Mouse (Mus musculus): Measurements from ENCODE around the gene Rbm20. TPM values are rescaled to one million over a fixed set of nuclear protein-coding genes. Genes with fewer than 3 reads are reported as not detected.

Gene Rbm20
- polyA plus RNA-seq, 1 experiment: not detected

GRCm38 (mm10) chr19:53722186-53722585 is 45.1 kb downstream of the Rbm20 start:
- WGBS: 71% methylated on average over 5 of the region's 5 CpGs
- no peak overlapping the region for H3K27ac ChIP-seq (ENCODE audit: insufficient read depth, low read depth, low read length)
- TF ChIP-seq POLR2A (IDR thresholded peaks at IDR 0.05; ENCODE audit: insufficient read depth, low read depth, low read length) (no peak), CTCF (IDR thresholded peaks at IDR 0.05; ENCODE audit: insufficient read depth, low read depth, low read length) (no peak)
- H3K4me3 ChIP-seq (ENCODE audit: insufficient read depth, low read depth, low read length): no peak overlapping the region
- no peaks in the 10 kb centered on the region for H3K4me1 ChIP-seq (ENCODE audit: control insufficient read depth, insufficient read depth, low read length)

GRCm38 (mm10) chr19:53724053-53724452 is 46.9 kb downstream of the Rbm20 start:
- Histone ChIP-seq H3K27ac (ENCODE audit: insufficient read depth, low read depth, low read length) (no peak overlapping the region), H3K4me3 (ENCODE audit: insufficient read depth, low read depth, low read length) (no peak overlapping the region), H3K4me1 (ENCODE audit: control insufficient read depth, insufficient read depth, low read length) (no peaks in the 10 kb centered on the region)
- TF ChIP-seq POLR2A (IDR thresholded peaks at IDR 0.05; ENCODE audit: insufficient read depth, low read depth, low read length): no peak
- no peak for TF ChIP-seq CTCF (IDR thresholded peaks at IDR 0.05; ENCODE audit: insufficient read depth, low read depth, low read length)
- 93% methylated on average over 5 of the region's 5 CpGs for WGBS

GRCm38 (mm10) chr19:53726340-53726739 is 49.2 kb downstream of the Rbm20 start:
- Histone ChIP-seq H3K4me3 (ENCODE audit: insufficient read depth, low read depth, low read length) (no peak overlapping the region), H3K4me1 (ENCODE audit: control insufficient read depth, insufficient read depth, low read length) (no peaks in the 10 kb centered on the region), H3K27ac (ENCODE audit: insufficient read depth, low read depth, low read length) (no peak overlapping the region)
- TF ChIP-seq POLR2A (IDR thresholded peaks at IDR 0.05; ENCODE audit: insufficient read depth, low read depth, low read length): no peak
- TF ChIP-seq CTCF (IDR thresholded peaks at IDR 0.05; ENCODE audit: insufficient read depth, low read depth, low read length): no peak
- WGBS: 37% methylated on average over 12 of the region's 12 CpGs

GRCm38 (mm10) chr19:53726755-53727154 is 49.6 kb downstream of the Rbm20 start:
- no peak overlapping the region for H3K4me3 ChIP-seq (ENCODE audit: insufficient read depth, low read depth, low read length)
- H3K27ac ChIP-seq (ENCODE audit: insufficient read depth, low read depth, low read length): no peak overlapping the region
- TF ChIP-seq CTCF (IDR thresholded peaks at IDR 0.05; ENCODE audit: insufficient read depth, low read depth, low read length) (no peak), POLR2A (IDR thresholded peaks at IDR 0.05; ENCODE audit: insufficient read depth, low read depth, low read length) (no peak)
- no peaks in the 10 kb centered on the region for H3K4me1 ChIP-seq (ENCODE audit: control insufficient read depth, insufficient read depth, low read length)
- 78% methylated on average over 11 of the region's 11 CpGs for WGBS

- TF ChIP-seq CTCF (IDR thresholded peaks at IDR 0.05; ENCODE audit: insufficient read depth, low read depth, low read length) (no peak), POLR2A (IDR thresholded peaks at IDR 0.05; ENCODE audit: insufficient read depth, low read depth, low read length) (no peak)
- H3K27ac ChIP-seq (ENCODE audit: insufficient read depth, low read depth, low read length): no peak overlapping the region
- H3K4me1 ChIP-seq (ENCODE audit: control insufficient read depth, insufficient read depth, low read length): no peaks in the 10 kb centered on the region
- H3K4me3 ChIP-seq (ENCODE audit: insufficient read depth, low read depth, low read length): no peak overlapping the region
- WGBS: 80% methylated on average over 4 of the region's 4 CpGs
Measured at GRCm38 (mm10) chr19:53727277-53727676, 50.2 kb downstream of the Rbm20 start.

- H3K4me1 ChIP-seq (ENCODE audit: control insufficient read depth, insufficient read depth, low read length): no peaks in the 10 kb centered on the region
- TF ChIP-seq POLR2A (IDR thresholded peaks at IDR 0.05; ENCODE audit: insufficient read depth, low read depth, low read length) (no peak), CTCF (IDR thresholded peaks at IDR 0.05; ENCODE audit: insufficient read depth, low read depth, low read length) (no peak)
- H3K4me3 ChIP-seq (ENCODE audit: insufficient read depth, low read depth, low read length): no peak overlapping the region
- H3K27ac ChIP-seq (ENCODE audit: insufficient read depth, low read depth, low read length): no peak overlapping the region
- WGBS: 83% methylated on average over 9 of the region's 9 CpGs
Measured at GRCm38 (mm10) chr19:53727886-53728669, 51.0 kb downstream of the Rbm20 start.

GRCm38 (mm10) chr19:53729919-53730318 is 52.8 kb downstream of the Rbm20 start:
- no peak overlapping the region for H3K4me3 ChIP-seq (ENCODE audit: insufficient read depth, low read depth, low read length)
- WGBS: 84% methylated on average over 10 of the region's 10 CpGs
- TF ChIP-seq POLR2A (IDR thresholded peaks at IDR 0.05; ENCODE audit: insufficient read depth, low read depth, low read length) (no peak), CTCF (IDR thresholded peaks at IDR 0.05; ENCODE audit: insufficient read depth, low read depth, low read length) (no peak)

GRCm38 (mm10) chr19:53731761-53732201 is 54.7 kb downstream of the Rbm20 start:
- Histone ChIP-seq H3K4me1 (ENCODE audit: control insufficient read depth, insufficient read depth, low read length) (no peaks in the 10 kb centered on the region), H3K27ac (ENCODE audit: insufficient read depth, low read depth, low read length) (no peak overlapping the region), H3K4me3 (ENCODE audit: insufficient read depth, low read depth, low read length) (no peak overlapping the region)
- 76% methylated on average over 8 of the region's 8 CpGs for WGBS
- TF ChIP-seq CTCF (IDR thresholded peaks at IDR 0.05; ENCODE audit: insufficient read depth, low read depth, low read length) (no peak), POLR2A (IDR thresholded peaks at IDR 0.05; ENCODE audit: insufficient read depth, low read depth, low read length) (no peak)

More at GRCm38 (mm10) chr19:53729919-53730318, 52.8 kb downstream of the Rbm20 start:
- Histone ChIP-seq H3K4me1 (ENCODE audit: control insufficient read depth, insufficient read depth, low read length) (no peaks in the 10 kb centered on the region), H3K27ac (ENCODE audit: insufficient read depth, low read depth, low read length) (no peak overlapping the region)

GRCm38 (mm10) chr19:53734845-53735244 is 57.7 kb downstream of the Rbm20 start:
- WGBS: 56% methylated on average over 5 of the region's 5 CpGs
- H3K27ac ChIP-seq (ENCODE audit: insufficient read depth, low read depth, low read length): no peak overlapping the region
- no peaks in the 10 kb centered on the region for H3K4me1 ChIP-seq (ENCODE audit: control insufficient read depth, insufficient read depth, low read length)
- no peak overlapping the region for H3K4me3 ChIP-seq (ENCODE audit: insufficient read depth, low read depth, low read length)
- TF ChIP-seq CTCF (IDR thresholded peaks at IDR 0.05; ENCODE audit: insufficient read depth, low read depth, low read length) (no peak), POLR2A (IDR thresholded peaks at IDR 0.05; ENCODE audit: insufficient read depth, low read depth, low read length) (no peak)
